Mouse (Mus musculus): ENCODE results near the gene Rsc1a1. TPM values are rescaled to one million over a fixed set of nuclear protein-coding genes. Genes with fewer than 3 reads are reported as not detected.

Gene Rsc1a1
- total RNA-seq, 1 experiment = 13.3 TPM

- H3K9ac ChIP-seq (ENCODE audit: insufficient read depth, low read depth, low read length, poor library complexity, severe bottlenecking) = no peak overlapping the region; the same call in 1 of the 2 replicates
- peak overlapping the region; percentile 3; the same call in 1 of the 2 replicates for H3K27ac ChIP-seq (ENCODE audit: insufficient read depth, low read depth, low read length, poor library complexity, severe bottlenecking)
- in situ Hi-C loops (cut with MboI; ENCODE audit: low sequenced_read_pairs in 2 of 2, unreplicated experiment in 2 of 2) = no loop called here
- no peak overlapping the region for H3K4me3 ChIP-seq (ENCODE audit: insufficient read depth in 1 of 2, low read depth in 1 of 2, low read length in 2 of 2, poor library complexity in 1 of 2, severe bottlenecking in 1 of 2)
- TF ChIP-seq HCFC1 (IDR thresholded peaks at IDR 0.05; ENCODE audit: borderline replicate concordance, insufficient read depth, low read length) = no peak
- no peak for TF ChIP-seq ZC3H11A (IDR thresholded peaks at IDR 0.05; ENCODE audit: borderline replicate concordance, low read depth, low read length)
- TF ChIP-seq ZNF384 (IDR thresholded peaks at IDR 0.05; ENCODE audit: low read depth, low read length) = no peak
- TF ChIP-seq CHD2 (IDR thresholded peaks at IDR 0.05; ENCODE audit: low read depth, low read length) = no peak
- no peak for TF ChIP-seq MAFK (IDR thresholded peaks at IDR 0.05; ENCODE audit: insufficient read depth, low read depth, low read length)
- no peaks in the 10 kb centered on the region for H3K9me3 ChIP-seq (ENCODE audit: control insufficient read depth, insufficient read depth, low read depth, low read length)
- DNase-seq (ENCODE audit: low read depth, low spot score) = no peak
- H3K36me3 ChIP-seq (ENCODE audit: control insufficient read depth, insufficient read depth, low read length, poor library complexity, severe bottlenecking) = peaks cover 27% of the 10 kb centered on the region
- H3K4me1 ChIP-seq (ENCODE audit: control insufficient read depth in 2 of 2, insufficient read depth in 2 of 2, low read length in 2 of 2, poor library complexity in 1 of 2) = peaks cover 32 to 44% of the 10 kb centered on the region in 2 experiments
Measured at GRCm38 (mm10) chr4:141680892-141681291, 4.5 kb downstream of the Rsc1a1 start.

DNA sequence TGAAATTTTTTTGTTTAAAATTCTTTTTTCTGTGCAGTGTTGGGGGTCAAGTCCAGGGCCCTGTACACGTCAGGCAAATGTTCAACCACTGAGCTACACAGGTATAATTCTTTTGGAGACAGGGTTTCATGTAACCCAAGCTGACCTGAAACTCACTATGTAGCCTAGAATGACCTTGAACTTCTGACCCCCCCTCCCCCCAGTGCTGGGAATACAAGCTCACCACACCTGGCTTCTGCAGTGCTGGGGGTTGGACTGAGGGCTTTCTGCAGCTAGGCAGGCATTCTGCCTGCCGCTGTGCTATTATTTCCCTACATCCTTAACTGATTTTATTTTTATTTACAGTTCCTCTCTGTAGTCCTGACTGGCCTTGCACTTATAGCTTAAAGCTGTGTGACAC lies 6.4 kb downstream of the Rsc1a1 start:
- Histone ChIP-seq H3K9me3 (ENCODE audit: control insufficient read depth, insufficient read depth, low read depth, low read length) (no peaks in the 10 kb centered on the region), H3K4me1 (ENCODE audit: control insufficient read depth in 2 of 2, insufficient read depth in 2 of 2, low read length in 2 of 2, poor library complexity in 1 of 2) (peaks cover 40 to 53% of the 10 kb centered on the region in 2 experiments), H3K27ac (ENCODE audit: insufficient read depth, low read depth, low read length, poor library complexity, severe bottlenecking) (peak overlapping the region; percentile 75; the same call in 1 of the 2 replicates), H3K36me3 (ENCODE audit: control insufficient read depth, insufficient read depth, low read length, poor library complexity, severe bottlenecking) (peaks cover 11% of the 10 kb centered on the region), H3K4me3 (ENCODE audit: insufficient read depth in 1 of 2, low read depth in 1 of 2, low read length in 2 of 2, poor library complexity in 1 of 2, severe bottlenecking in 1 of 2) (no peak overlapping the region), H3K9ac (ENCODE audit: insufficient read depth, low read depth, low read length, poor library complexity, severe bottlenecking) (peak overlapping the region; percentile 5; the same call in 1 of the 2 replicates)
- DNase-seq (ENCODE audit: low read depth, low spot score) = peak; percentile 69
- in situ Hi-C loops (cut with MboI; ENCODE audit: low sequenced_read_pairs in 2 of 2, unreplicated experiment in 2 of 2) = no loop called here
- peak; percentile 74; the same call in 1 of the 2 replicates for TF ChIP-seq CHD2 (IDR thresholded peaks at IDR 0.05; ENCODE audit: low read depth, low read length)
- no peak for TF ChIP-seq MAFK (IDR thresholded peaks at IDR 0.05; ENCODE audit: insufficient read depth, low read depth, low read length)
- no peak for TF ChIP-seq HCFC1 (IDR thresholded peaks at IDR 0.05; ENCODE audit: borderline replicate concordance, insufficient read depth, low read length)
- TF ChIP-seq ZC3H11A (IDR thresholded peaks at IDR 0.05; ENCODE audit: borderline replicate concordance, low read depth, low read length) = no peak
- no peak for TF ChIP-seq ZNF384 (IDR thresholded peaks at IDR 0.05; ENCODE audit: low read depth, low read length)

DNA sequence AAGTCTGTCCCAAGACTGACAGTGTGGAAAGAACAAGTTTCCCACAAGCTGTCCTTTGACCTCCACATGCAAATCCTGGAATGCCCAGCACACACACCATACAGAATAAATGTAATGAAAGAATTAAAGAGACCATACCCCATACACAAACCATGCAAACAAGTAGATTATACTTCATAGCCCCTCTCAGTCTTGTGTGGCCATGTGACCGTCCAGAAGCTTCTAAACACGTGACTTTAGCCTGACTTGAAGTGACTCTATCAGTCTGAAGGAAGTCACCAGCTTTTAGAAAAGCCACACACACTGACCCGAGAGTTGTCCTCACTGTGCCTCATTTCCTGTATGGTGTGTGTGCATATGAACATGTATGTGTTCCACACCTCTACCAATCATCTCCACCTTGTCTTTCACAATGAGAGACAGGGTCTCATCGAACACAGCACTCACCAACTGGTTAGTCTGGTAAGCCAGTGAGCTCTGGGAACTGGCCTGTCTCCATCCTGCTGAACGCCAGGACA lies 8.9 kb downstream of the Rsc1a1 start:
- DNase-seq (ENCODE audit: low read depth, low spot score) = no peak
- H3K9ac ChIP-seq (ENCODE audit: insufficient read depth, low read depth, low read length, poor library complexity, severe bottlenecking) = no peak overlapping the region
- TF ChIP-seq CHD2 (IDR thresholded peaks at IDR 0.05; ENCODE audit: low read depth, low read length) = no peak
- no peak for TF ChIP-seq HCFC1 (IDR thresholded peaks at IDR 0.05; ENCODE audit: borderline replicate concordance, insufficient read depth, low read length)
- no peak for TF ChIP-seq MAFK (IDR thresholded peaks at IDR 0.05; ENCODE audit: insufficient read depth, low read depth, low read length)
- TF ChIP-seq ZNF384 (IDR thresholded peaks at IDR 0.05; ENCODE audit: low read depth, low read length) = no peak
- no peaks in the 10 kb centered on the region for H3K36me3 ChIP-seq (ENCODE audit: control insufficient read depth, insufficient read depth, low read length, poor library complexity, severe bottlenecking)
- in situ Hi-C loops (cut with MboI; ENCODE audit: low sequenced_read_pairs in 2 of 2, unreplicated experiment in 2 of 2) = no loop called here
- H3K9me3 ChIP-seq (ENCODE audit: control insufficient read depth, insufficient read depth, low read depth, low read length) = no peaks in the 10 kb centered on the region
- no peak overlapping the region for H3K27ac ChIP-seq (ENCODE audit: insufficient read depth, low read depth, low read length, poor library complexity, severe bottlenecking)
- no peak overlapping the region for H3K4me3 ChIP-seq (ENCODE audit: insufficient read depth in 1 of 2, low read depth in 1 of 2, low read length in 2 of 2, poor library complexity in 1 of 2, severe bottlenecking in 1 of 2)
- peaks cover 32 to 48% of the 10 kb centered on the region in 2 experiments for H3K4me1 ChIP-seq (ENCODE audit: control insufficient read depth in 2 of 2, insufficient read depth in 2 of 2, low read length in 2 of 2, poor library complexity in 1 of 2)

- H3K36me3 ChIP-seq (ENCODE audit: control insufficient read depth, insufficient read depth, low read length, poor library complexity, severe bottlenecking) = no peaks in the 10 kb centered on the region
- TF ChIP-seq HCFC1 (IDR thresholded peaks at IDR 0.05; ENCODE audit: borderline replicate concordance, insufficient read depth, low read length) (no peak; the same call in 1 of the 2 replicates), MAFK (IDR thresholded peaks at IDR 0.05; ENCODE audit: insufficient read depth, low read depth, low read length) (peak; percentile 57; the same call in 1 of the 2 replicates)
- H3K9me3 ChIP-seq (ENCODE audit: control insufficient read depth, insufficient read depth, low read depth, low read length) = no peaks in the 10 kb centered on the region
- peak overlapping the region; percentile 34 to 48; a peak in 3 of 4 replicates for H3K4me3 ChIP-seq (ENCODE audit: insufficient read depth in 1 of 2, low read depth in 1 of 2, low read length in 2 of 2, poor library complexity in 1 of 2, severe bottlenecking in 1 of 2)
- H3K9ac ChIP-seq (ENCODE audit: insufficient read depth, low read depth, low read length, poor library complexity, severe bottlenecking) = peak overlapping the region; percentile 54; the same call in 1 of the 2 replicates
- peaks cover 13 to 28% of the 10 kb centered on the region in 2 experiments for H3K4me1 ChIP-seq (ENCODE audit: control insufficient read depth in 2 of 2, insufficient read depth in 2 of 2, low read length in 2 of 2, poor library complexity in 1 of 2)
- H3K27ac ChIP-seq (ENCODE audit: insufficient read depth, low read depth, low read length, poor library complexity, severe bottlenecking) = peak overlapping the region; percentile 55; the same call in 1 of the 2 replicates
- in situ Hi-C loops (cut with MboI; ENCODE audit: low sequenced_read_pairs in 2 of 2, unreplicated experiment in 2 of 2) = no loop called here
- peak; percentile 51 for DNase-seq (ENCODE audit: low read depth, low spot score)
Measured at GRCm38 (mm10) chr4:141672325-141672724, 13.1 kb downstream of the Rsc1a1 start.
